Mouse (Mus musculus) ovary, adult 18-20 months (tissue): ENCODE data around the gene Srsf2.
A peak's percentile ranks its signal among the peaks of the same experiment; 100 is the strongest.
"Not testable (repeated sequence)": the region's sequence is repeated elsewhere in the genome, so short reads cannot be mapped to it uniquely, and the experiment has no call there.

Experiments used
- DNase-seq: peaks from one replicate; pipeline ENCODE4 v3.0.0; 2022; ENCODE audit warnings: low spot score, mixed read lengths

Srsf2 gene

DNA sequence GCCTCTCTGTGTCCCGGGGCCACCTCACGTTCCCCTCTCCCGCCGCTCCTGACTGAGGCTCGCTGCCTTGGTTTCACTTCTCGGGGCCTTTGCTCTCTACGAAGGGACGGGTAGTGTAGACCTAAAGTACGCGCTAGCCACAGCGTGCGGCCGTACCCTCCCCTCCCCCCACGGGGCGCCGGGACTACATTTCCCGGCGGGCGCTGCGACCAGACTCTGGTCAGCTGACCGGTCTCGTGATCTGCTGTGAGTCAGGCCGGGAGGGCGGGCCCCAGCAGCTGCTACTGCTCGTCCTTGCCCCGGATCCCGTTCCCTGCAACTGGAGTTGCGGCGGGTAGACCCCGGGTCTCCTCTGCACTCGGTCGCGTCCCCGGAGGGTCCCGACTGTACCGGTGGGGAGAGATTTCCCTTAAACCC is 626 bp upstream of the Srsf2 start:
- DNase-seq = peak; percentile 94

- DNase-seq = peak; percentile 70
These were observed 503 bp downstream of the Srsf2 start, which contains the start of gene Mfsd11 for GRCm38 (mm10) chr11:116852291-116852890. Mfsd11 (plus strand) TSS chr11:116852440.

DNA sequence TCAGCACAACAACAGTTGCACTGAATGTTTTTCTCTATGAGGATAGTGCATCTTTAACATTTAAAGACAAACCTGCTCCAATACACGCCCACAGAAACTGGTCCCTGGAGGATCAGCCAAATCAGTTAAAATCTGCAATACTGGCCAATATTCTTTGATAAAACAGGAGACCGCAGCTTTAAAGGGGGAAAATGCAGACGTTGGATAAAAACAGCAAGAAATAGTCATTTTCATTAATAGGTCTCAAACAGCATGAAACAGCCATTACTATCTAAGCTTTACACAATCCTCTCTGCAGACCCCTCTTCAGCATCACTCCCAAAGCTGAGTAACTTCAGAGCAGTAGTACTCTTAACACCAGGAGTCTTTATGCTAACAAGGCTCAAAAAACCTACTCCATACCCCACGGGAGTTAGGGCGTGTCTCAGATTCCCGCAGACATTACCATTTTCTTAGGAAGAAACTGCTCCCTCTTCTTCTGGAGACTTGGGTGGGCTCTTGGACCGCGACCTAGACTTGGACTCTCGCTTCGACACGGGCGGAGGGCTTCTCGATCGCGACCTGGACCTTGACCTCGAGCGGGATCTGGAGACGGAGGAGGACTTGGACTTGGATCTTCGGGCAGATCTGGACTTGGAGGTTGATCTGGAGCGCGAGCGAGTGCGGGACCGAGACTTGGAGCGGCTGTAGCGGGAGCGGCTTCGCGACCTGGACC is 1.2 kb downstream of the Srsf2 start:
- DNase-seq = no peak

- DNase-seq = no peak
These were observed 1.9 kb downstream of the Srsf2 start for GRCm38 (mm10) chr11:116850833-116851477.

DNA sequence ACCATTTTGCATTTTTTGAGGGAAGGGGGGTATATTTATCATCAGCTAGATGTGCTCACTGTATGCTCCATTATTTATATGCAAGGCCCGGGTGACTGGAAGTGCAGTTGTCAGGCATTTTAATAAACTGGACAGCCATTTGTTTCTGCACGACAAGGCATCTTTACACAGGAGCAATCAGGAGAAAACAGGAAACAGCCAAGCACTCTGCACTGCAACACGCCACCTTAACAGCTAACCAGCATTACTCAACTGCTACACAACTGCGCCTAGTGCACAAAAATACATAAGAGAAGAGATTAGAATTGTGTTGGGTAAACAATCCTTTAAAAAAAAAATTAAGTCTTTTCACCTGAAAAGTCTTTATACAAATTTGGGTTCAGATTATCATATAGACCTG is 2.8 kb downstream of the Srsf2 start:
- DNase-seq = no peak

- no peak for DNase-seq
These were observed 3.3 kb downstream of the Srsf2 start for GRCm38 (mm10) chr11:116849587-116849986.

DNA sequence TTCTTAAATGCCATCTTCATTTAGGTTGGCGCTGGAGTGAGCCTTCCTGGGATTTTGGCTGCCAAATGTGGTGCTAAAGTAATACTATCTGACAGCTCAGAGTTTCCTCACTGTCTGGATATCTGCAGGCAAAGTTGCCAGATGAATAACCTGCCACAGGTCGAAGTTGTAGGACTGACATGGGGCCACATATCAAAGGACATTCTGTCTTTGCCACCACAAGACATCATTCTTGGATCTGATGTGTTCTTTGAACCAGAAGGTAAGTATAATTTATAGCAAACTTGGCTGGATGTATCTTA is 4.1 kb downstream of the Srsf2 start:
- DNase-seq = not testable (repeated sequence)

DNA sequence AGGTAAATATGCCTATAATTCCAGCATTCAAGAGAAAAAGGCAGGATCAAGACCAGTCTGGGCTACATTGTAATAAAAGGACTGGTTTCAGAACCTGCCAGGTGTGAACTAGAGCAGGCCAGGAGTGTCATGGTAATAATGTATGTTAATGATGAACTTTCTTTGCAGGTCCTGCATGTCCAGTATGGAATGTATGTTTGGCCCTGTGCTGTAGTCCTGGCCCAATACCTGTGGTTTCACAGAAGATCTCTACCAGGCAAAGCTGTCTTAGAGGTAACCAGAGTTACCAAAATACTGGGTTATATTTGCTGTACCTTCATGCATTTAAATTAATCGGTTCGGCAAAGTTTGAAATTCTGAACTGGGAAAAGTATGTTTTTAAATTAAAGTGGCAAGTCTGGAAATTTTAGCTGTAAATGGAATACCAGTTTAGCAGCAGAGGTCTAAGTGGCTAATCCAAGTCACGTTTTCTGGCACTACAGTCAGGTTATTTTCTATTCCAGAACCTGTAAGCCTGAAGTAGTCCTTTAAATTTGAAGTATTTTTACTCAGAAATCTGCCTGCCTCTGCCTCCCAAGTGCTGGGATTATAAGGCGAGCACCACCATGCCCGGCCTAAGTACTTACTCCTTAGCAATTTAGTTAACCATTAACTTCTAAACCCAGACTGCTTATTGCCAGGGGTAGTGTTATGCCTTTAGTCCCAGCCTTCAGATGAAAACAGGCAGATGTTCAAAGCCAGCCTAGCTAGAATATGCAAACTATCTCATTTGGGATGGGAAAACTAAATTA is 4.6 kb downstream of the Srsf2 start:
- no peak for DNase-seq

GRCm38 (mm10) chr11:116847187-116848085 is 5.5 kb downstream of the Srsf2 start:
- no peak for DNase-seq

GRCm38 (mm10) chr11:116846593-116847181 is 6.2 kb downstream of the Srsf2 start:
- DNase-seq = no peak

DNA sequence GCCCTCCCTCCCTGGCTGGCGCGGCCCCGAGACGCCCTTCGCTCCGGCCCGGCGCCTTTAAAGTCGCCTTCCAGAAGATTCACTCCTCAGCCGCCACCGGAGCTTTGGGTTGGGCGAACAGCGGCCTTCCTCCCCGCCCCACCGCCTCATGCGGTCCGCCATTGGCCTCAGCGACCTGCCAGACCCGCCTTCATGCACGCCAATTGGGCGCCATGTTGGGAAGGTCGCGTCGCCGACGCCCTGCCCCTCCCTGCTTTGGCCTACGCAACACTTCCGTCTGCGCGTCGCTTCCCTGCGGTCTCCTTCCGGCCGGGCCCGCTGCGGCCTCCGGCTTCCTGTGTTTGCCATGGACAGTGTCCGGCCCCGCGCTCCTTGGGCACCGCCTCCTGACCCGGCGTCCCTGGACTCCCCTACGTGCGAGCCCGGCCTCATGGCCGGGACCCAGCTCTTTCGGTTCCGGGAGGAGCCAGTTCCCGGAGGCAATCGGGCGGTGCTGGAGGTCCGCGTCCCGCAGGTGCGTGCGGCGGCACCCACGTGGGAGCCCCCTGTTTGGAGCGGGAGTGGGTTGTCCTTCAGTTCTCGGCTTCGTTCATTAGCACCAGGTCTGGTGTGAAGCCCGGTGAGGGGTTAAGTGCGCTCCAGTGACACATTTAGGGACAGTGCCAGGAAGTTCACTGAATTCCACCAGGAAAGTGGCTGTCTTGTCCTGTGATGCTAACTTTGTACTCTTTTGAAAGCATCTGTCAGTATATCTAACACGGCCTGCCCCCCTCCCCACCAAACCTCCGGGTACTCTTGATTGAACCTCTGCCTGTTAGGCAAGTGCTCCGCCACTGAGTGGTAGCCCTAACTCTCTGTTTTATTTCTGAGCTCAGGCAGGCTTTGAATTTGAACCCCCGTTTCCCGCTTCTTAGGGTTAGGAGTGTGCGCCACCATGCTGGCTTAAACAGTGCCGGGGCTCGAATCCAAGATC is 9.3 kb downstream of the Srsf2 start, which contains the start of the genes Mettl23 and Jmjd6:
Gene Mettl23, plus strand, starts transcription at position 18 of the 973 bp plus-strand sequence.
Gene Jmjd6, minus strand, starts transcription at position 189 of the 973 bp plus-strand sequence.
- peak; percentile 98 for DNase-seq

GRCm38 (mm10) chr11:116842531-116843260 is 10.2 kb downstream of the Srsf2 start:
- DNase-seq = peak; percentile 43

DNA sequence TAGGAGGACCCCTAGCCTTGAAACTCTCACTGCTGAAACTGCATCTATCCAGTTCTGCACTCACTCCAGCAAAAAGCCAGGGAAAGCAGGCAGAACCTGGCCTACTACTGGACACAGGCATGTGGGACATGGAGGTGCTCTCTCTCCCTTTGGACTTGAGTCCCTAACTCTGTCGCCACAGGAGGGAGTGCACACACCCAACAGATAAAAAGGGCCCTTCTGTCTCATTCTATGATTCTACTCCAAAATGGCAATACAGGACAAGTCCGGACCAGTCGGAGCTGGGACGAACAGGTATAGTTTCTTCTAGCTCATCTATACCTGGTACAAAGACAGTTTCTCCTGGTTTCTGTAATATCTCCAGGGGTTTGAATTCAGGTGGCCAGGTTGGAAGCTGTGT is 12.1 kb downstream of the Srsf2 start:
- DNase-seq = no peak

DNA sequence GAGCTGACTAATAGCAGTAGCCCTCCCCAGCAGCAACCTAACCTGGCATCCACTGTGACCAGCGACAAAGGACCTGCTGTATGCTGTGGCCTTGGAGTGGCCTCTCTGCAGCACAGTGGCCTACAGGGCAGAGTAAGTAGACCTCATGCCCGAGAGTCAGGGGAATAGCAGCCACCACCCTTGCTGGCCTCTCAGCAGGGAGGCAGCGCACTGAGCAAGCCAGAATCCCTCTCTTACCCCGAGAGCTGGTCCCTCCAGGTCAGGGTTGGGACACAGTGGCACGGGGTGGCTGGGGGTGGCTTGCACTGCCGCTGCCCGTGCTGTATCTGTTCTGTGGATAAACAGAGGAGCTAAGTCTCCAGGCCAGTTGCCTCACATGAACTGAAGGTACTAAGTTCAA is 13.3 kb downstream of the Srsf2 start:
- DNase-seq = no peak

DNA sequence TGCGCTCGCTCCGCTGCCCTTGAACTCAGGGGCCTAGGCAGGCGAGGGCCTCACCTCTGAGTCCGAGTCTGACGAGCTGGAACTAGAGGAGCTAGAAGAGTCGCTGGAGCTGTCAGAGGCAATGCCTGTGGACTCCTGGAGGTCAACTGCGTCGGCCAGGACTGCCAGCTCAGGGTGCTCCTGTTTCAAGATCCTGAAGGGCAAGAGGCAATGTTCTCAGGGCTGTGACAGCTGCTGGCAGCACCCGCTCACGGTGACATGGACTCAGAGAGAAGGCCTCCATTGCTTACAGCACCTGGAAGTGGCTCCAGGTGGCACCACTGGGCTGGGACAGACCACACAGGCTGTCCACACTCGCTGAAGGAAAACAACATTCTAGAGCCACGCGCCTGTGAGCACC is 14.0 kb downstream of the Srsf2 start:
- no peak for DNase-seq

DNA sequence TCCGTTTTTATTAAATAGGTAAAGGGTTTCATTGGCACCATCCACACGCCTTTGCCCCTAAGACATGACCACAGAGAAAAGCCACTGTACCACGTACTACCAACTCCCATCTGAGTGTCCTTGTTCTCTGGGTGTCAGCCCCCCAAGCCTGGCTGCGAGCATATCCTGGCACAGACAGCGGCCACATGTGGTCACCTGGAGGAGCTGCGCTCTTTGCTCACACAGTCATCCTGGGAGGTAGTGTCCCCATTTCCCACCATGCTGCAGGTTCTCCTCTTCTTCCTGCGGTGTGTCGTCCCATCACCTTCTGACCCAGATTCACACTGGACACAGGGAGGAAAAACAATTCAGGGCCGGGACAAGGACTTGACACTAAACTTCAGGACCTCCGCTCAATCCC is 15.5 kb downstream of the Srsf2 start:
- DNase-seq = no peak

GRCm38 (mm10) chr11:116836283-116836682 is 16.6 kb downstream of the Srsf2 start:
- no peak for DNase-seq

- DNase-seq = no peak
These were observed 17.9 kb downstream of the Srsf2 start for GRCm38 (mm10) chr11:116834954-116835353.

DNA sequence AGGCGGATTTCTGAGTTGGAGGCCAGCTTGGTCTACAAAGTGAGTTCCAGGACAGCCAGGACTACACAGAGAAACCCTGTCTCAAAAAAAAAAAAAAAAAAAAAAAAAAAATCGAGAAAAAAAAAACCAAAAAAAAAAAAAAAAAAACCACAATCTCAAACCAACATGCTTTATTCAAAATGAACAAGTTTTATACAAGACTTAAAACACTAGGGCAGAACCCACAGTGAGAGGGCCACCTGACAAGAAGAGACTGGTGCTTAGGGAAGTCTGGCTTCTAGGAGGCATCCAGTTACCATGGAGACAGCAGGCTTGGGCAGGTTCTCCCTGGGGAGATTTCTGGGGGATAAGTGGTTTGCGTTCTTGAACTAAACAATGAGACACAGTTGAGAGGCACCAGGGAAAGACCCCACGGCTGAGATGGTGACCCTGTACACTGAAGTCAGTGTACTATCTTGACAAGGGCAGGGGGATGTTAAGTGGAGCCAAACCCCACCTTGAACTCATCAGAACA is 20.7 kb downstream of the Srsf2 start:
- no peak for DNase-seq
